Mouse (Mus musculus) cerebellum, adult 2 months (tissue): Measurements from ENCODE around the gene Btn1a1. TPM values are rescaled to one million over a fixed set of nuclear protein-coding genes. Genes with fewer than 3 reads are reported as not detected.
A peak's percentile ranks its signal among the peaks of the same experiment; 100 is the strongest.

Experiments
- DNase-seq, 2 experiments: peaks; one replicate each; pipeline ENCODE4 v3.0.0; 2021
- H3K27ac ChIP-seq: fragments of 200-500 bp; 2 replicates; pipeline ENCODE4 v1.5.1; 2012; ENCODE audit warnings: low read length, control low read depth, inconsistent platforms; ENCODE audit not compliant: insufficient read depth
- H3K27me3 ChIP-seq: fragments of 200-500 bp; 2 replicates; pipeline ENCODE4 v1.6.1; 2012; ENCODE audit warnings: inconsistent platforms, mild to moderate bottlenecking, low read length, moderate library complexity; ENCODE audit not compliant: control insufficient read depth, insufficient read depth
- H3K4me1 ChIP-seq: fragments of 200-500 bp; 2 replicates; pipeline ENCODE4 v1.6.1; 2011; ENCODE audit warnings: low read length; ENCODE audit not compliant: control insufficient read depth, insufficient read depth
- H3K4me3 ChIP-seq: fragments of 200-500 bp; replicated peaks from 2 replicates; pipeline ENCODE3; 2011; ENCODE audit warnings: mild to moderate bottlenecking, low read depth, low read length, control low read depth; ENCODE audit not compliant: insufficient read depth
- CTCF ChIP-seq: fragments of 200-500 bp; IDR thresholded peaks from 2 replicates; pipeline ENCODE4 v1.5.1; 2011; ENCODE audit warnings: low read depth, mild to moderate bottlenecking, control low read depth, low read length, moderate library complexity, borderline replicate concordance; ENCODE audit not compliant: insufficient read depth
- POLR2A ChIP-seq: fragments of 200-500 bp; IDR thresholded peaks from 2 replicates; pipeline ENCODE4 v1.6.1; 2011; ENCODE audit warnings: low read length, control low read depth, borderline replicate concordance; ENCODE audit not compliant: insufficient read depth
- WGBS: fragments of 180-500 bp; shearing (Covaris S2); methylation state at CpG from one replicate; pipeline ENCODE4 v1.1.7; 2018; 5-methylcytosine and 5-hydroxymethylcytosine counted together
- polyA plus RNA-seq: library from polyadenylated mRNA; depleted of rRNA; stranded (reverse); fragments of >200 nt; gene quantifications from 2 replicates; pipeline ENCODE4 v1.2.3, GENCODE M21; 2012

The Btn1a1 gene
- polyA plus RNA-seq, 1 experiment: 0.21 TPM

GRCm38 (mm10) chr13:23428166-23428993, 37.3 kb downstream of the Btn1a1 start:
- no peaks in the 10 kb centered on the region for H3K27me3 ChIP-seq
- no peaks in the 10 kb centered on the region for H3K4me1 ChIP-seq
- no peak overlapping the region for H3K4me3 ChIP-seq
- 63% methylated on average over 16 of the region's 16 CpGs for WGBS
- no peak for TF ChIP-seq CTCF
- no peak for TF ChIP-seq POLR2A
- no peak overlapping the region for H3K27ac ChIP-seq
- DNase-seq: no peak

GRCm38 (mm10) chr13:23427401-23427910, 38.2 kb downstream of the Btn1a1 start:
- no peak for DNase-seq
- H3K4me1 ChIP-seq: peaks cover 1% of the 10 kb centered on the region; the same call in 1 of the 2 replicates
- TF ChIP-seq CTCF (no peak), POLR2A (no peak)
- H3K4me3 ChIP-seq: no peak overlapping the region
- H3K27ac ChIP-seq: no peak overlapping the region
- WGBS: 55% methylated on average over 10 of the region's 10 CpGs
- H3K27me3 ChIP-seq: no peaks in the 10 kb centered on the region

- Histone ChIP-seq H3K27me3 (no peaks in the 10 kb centered on the region), H3K4me3 (no peak overlapping the region), H3K27ac (no peak overlapping the region), H3K4me1 (peaks cover 4% of the 10 kb centered on the region; the same call in 1 of the 2 replicates)
- TF ChIP-seq CTCF: no peak
- no peak for TF ChIP-seq POLR2A
- DNase-seq: no peak
- 28% methylated on average over 14 of the region's 14 CpGs for WGBS
These were observed 38.8 kb downstream of the Btn1a1 start for GRCm38 (mm10) chr13:23426922-23427321.

- 27% methylated on average over 8 of the region's 8 CpGs for WGBS
- TF ChIP-seq CTCF (no peak), POLR2A (no peak)
- no peaks in the 10 kb centered on the region for H3K27me3 ChIP-seq
- H3K27ac ChIP-seq: no peak overlapping the region
- peaks cover 4% of the 10 kb centered on the region; the same call in 1 of the 2 replicates for H3K4me1 ChIP-seq
- no peak for DNase-seq
- no peak overlapping the region for H3K4me3 ChIP-seq
These were observed 39.4 kb downstream of the Btn1a1 start for GRCm38 (mm10) chr13:23426335-23426734.

GRCm38 (mm10) chr13:23425505-23425904, 40.2 kb downstream of the Btn1a1 start:
- WGBS: 6% methylated on average over 9 of the region's 9 CpGs
- no peaks in the 10 kb centered on the region for H3K27me3 ChIP-seq

GRCm38 (mm10) chr13:23424494-23425325, 41.0 kb downstream of the Btn1a1 start:
- Histone ChIP-seq H3K27ac (no peak overlapping the region), H3K27me3 (no peaks in the 10 kb centered on the region), H3K4me1 (peaks cover 4% of the 10 kb centered on the region; the same call in 1 of the 2 replicates), H3K4me3 (peak overlapping the region; percentile 87)
- 2% methylated on average over 25 of the region's 25 CpGs for WGBS
- peak; percentile 89 to 91 for DNase-seq
- peak; percentile 78 for TF ChIP-seq CTCF
- no peak for TF ChIP-seq POLR2A

More at GRCm38 (mm10) chr13:23425505-23425904, 40.2 kb downstream of the Btn1a1 start:
- no peak for TF ChIP-seq POLR2A
- TF ChIP-seq CTCF: no peak
- H3K4me1 ChIP-seq: peaks cover 4% of the 10 kb centered on the region; the same call in 1 of the 2 replicates
- H3K4me3 ChIP-seq: no peak overlapping the region
- peak; percentile 67 to 70 for DNase-seq
- no peak overlapping the region for H3K27ac ChIP-seq

GRCm38 (mm10) chr13:23424052-23424380, 41.7 kb downstream of the Btn1a1 start:
- Histone ChIP-seq H3K27ac (no peak overlapping the region), H3K4me3 (peak overlapping the region; percentile 96), H3K4me1 (peaks cover 4% of the 10 kb centered on the region; the same call in 1 of the 2 replicates), H3K27me3 (no peaks in the 10 kb centered on the region)
- no peak for DNase-seq
- WGBS: under 1% methylated on average over 7 of the region's 7 CpGs
- TF ChIP-seq POLR2A: 0 out of 2 replicates have a peak, but pooled peaks have one; percentile 7
- no peak for TF ChIP-seq CTCF
